Mouse (Mus musculus): ENCODE measurements around the gene Hfe2.

GRCm38 (mm10) chr3:96553601-96554000 lies 28.6 kb downstream of the Hfe2 start:
- no peak for TF ChIP-seq POLR2A (IDR thresholded peaks at IDR 0.05; ENCODE audit: insufficient read depth, low read depth, low read length)
- TF ChIP-seq CTCF (IDR thresholded peaks at IDR 0.05): no peak
- TF ChIP-seq EP300 (IDR thresholded peaks at IDR 0.05; ENCODE audit: insufficient read depth, low read depth, low read length): no peak
